Mouse (Mus musculus) limb, embryonic 14.5 days (tissue): ENCODE data around the gene Ndufv1. TPM values are rescaled to one million over a fixed set of nuclear protein-coding genes. Genes with fewer than 3 reads are reported as not detected.
"Not testable (repeated sequence)": the region's sequence is repeated elsewhere in the genome, so short reads cannot be mapped to it uniquely, and the experiment has no call there.

Experiments used
- ATAC-seq: fragments of 200-750 bp; cut with Nextera tagmentation; 2 replicates; pipeline ENCODE4 v1.8.0; 2017; ENCODE audit warnings: low read depth, moderate number of reproducible peaks, moderate TSS enrichment; ENCODE audit not compliant: low FRiP score
- DNase-seq: peaks from one replicate; pipeline ENCODE4 v3.0.0-alpha.2; 2015; ENCODE audit warnings: low spot score
- H3K27ac ChIP-seq: fragments of 300-500 bp; sonication (generic); replicated peaks from 2 replicates; pipeline ENCODE4 v1.5.1; 2014; ENCODE audit warnings: low read depth, mild to moderate bottlenecking, low read length, moderate library complexity, mixed read lengths
- H3K27me3 ChIP-seq: fragments of 300-500 bp; sonication (generic); 2 replicates; pipeline ENCODE4 v1.6.1; 2014; ENCODE audit warnings: low read length, mixed read lengths; ENCODE audit not compliant: control insufficient read depth, insufficient read depth
- H3K36me3 ChIP-seq: fragments of 300-500 bp; sonication (generic); 2 replicates; pipeline ENCODE4 v1.6.1; 2014; ENCODE audit warnings: mild to moderate bottlenecking, low read length, moderate library complexity, mixed read lengths; ENCODE audit not compliant: control insufficient read depth, insufficient read depth
- H3K4me1 ChIP-seq: fragments of 300-500 bp; sonication (generic); 2 replicates; pipeline ENCODE4 v1.6.1; 2014; ENCODE audit warnings: antibody characterized with exemption, low read length, mixed read lengths; ENCODE audit not compliant: control insufficient read depth, insufficient read depth
- H3K4me2 ChIP-seq: fragments of 300-500 bp; sonication (generic); replicated peaks from 2 replicates; pipeline ENCODE4 v1.6.1; 2014; ENCODE audit warnings: low read depth, mild to moderate bottlenecking, low read length, moderate library complexity; ENCODE audit not compliant: severe bottlenecking
- H3K4me3 ChIP-seq: fragments of 300-500 bp; sonication (generic); replicated peaks from 2 replicates; pipeline ENCODE4 v1.5.1; 2014; ENCODE audit warnings: low read length
- H3K9ac ChIP-seq: fragments of 300-500 bp; sonication (generic); 2 replicates; pipeline ENCODE4 v1.6.1; 2014; ENCODE audit warnings: mild to moderate bottlenecking, low read depth, low read length, moderate library complexity; ENCODE audit not compliant: severe bottlenecking
- H3K9me3 ChIP-seq: fragments of 300-500 bp; sonication (generic); 2 replicates; pipeline ENCODE4 v1.6.1; 2016; ENCODE audit warnings: low read length; ENCODE audit not compliant: control insufficient read depth
- POLR2A ChIP-seq: fragments of 200-500 bp; IDR thresholded peaks from 2 replicates; pipeline ENCODE4 v1.8.0; 2012; ENCODE audit warnings: inconsistent platforms, mild to moderate bottlenecking, moderate library complexity, borderline replicate concordance; ENCODE audit not compliant: insufficient read depth, insufficient read length; ENCODE audit errors: extremely low read depth
- WGBS: fragments of 180-500 bp; shearing (Covaris S2); extraction: QIAGEN DNeasy Blood & Tissue Kit; methylation state at CpG from one replicate; pipeline ENCODE4 v1.1.7; 2014; 5-methylcytosine and 5-hydroxymethylcytosine counted together
- polyA plus RNA-seq, 2 experiments: library from polyadenylated mRNA; depleted of rRNA in 1 of 2; stranded (reverse) in 1 of 2; unstranded in 1 of 2; fragments of >200 nt; fragmentation: Nextera tagmentation in 1 of 2; extraction: Ambion mirVana in 1 of 2; gene quantifications; 2 replicates each; pipeline versions ENCODE4 v1.2.1 to v1.2.3; 2012 to 2014

The Ndufv1 gene
- polyA plus RNA-seq, 2 experiments: 157 to 193 TPM

GRCm38 (mm10) chr19:3983527-3984200, 28.9 kb downstream of the Ndufv1 start:
- no peak overlapping the region for H3K4me2 ChIP-seq
- H3K27ac ChIP-seq: 0 out of 2 replicates have a peak overlapping the region, but pooled peaks have one; percentile 38
- no peaks in the 10 kb centered on the region for H3K27me3 ChIP-seq
- H3K9me3 ChIP-seq: peaks cover 1% of the 10 kb centered on the region; the same call in 1 of the 2 replicates
- no peak overlapping the region for H3K9ac ChIP-seq
- no peak overlapping the region for H3K4me3 ChIP-seq
- H3K4me1 ChIP-seq: peaks cover 13% of the 10 kb centered on the region
- ATAC-seq: no peak
- no peak for TF ChIP-seq POLR2A
- 49% methylated on average over 9 of the region's 9 CpGs for WGBS
- no peak for DNase-seq
- H3K36me3 ChIP-seq: no peaks in the 10 kb centered on the region

- 70% methylated on average over 9 of the region's 9 CpGs for WGBS
- no peak overlapping the region for H3K9ac ChIP-seq
- TF ChIP-seq POLR2A: no peak
- no peak overlapping the region for H3K27ac ChIP-seq
- peaks cover under 1% of the 10 kb centered on the region; the same call in 1 of the 2 replicates for H3K4me1 ChIP-seq
- DNase-seq: no peak
- H3K27me3 ChIP-seq: no peaks in the 10 kb centered on the region
- no peaks in the 10 kb centered on the region for H3K36me3 ChIP-seq
- no peak for ATAC-seq
- H3K4me3 ChIP-seq: no peak overlapping the region
- H3K4me2 ChIP-seq: no peak overlapping the region
- H3K9me3 ChIP-seq: no peaks in the 10 kb centered on the region
Observed at GRCm38 (mm10) chr19:3980917-3981316, 31.7 kb downstream of the Ndufv1 start.

GRCm38 (mm10) chr19:3980309-3980708, 32.3 kb downstream of the Ndufv1 start:
- Histone ChIP-seq H3K4me3 (no peak overlapping the region), H3K36me3 (no peaks in the 10 kb centered on the region), H3K9me3 (no peaks in the 10 kb centered on the region), H3K27ac (no peak overlapping the region), H3K4me2 (no peak overlapping the region), H3K4me1 (no peaks in the 10 kb centered on the region), H3K9ac (no peak overlapping the region), H3K27me3 (no peaks in the 10 kb centered on the region)
- DNase-seq (peak; percentile 91), ATAC-seq (peak; percentile 73; the same call in 1 of the 2 replicates)
- WGBS: 17% methylated on average over 4 of the region's 4 CpGs
- no peak for TF ChIP-seq POLR2A

- H3K9ac ChIP-seq: no peak overlapping the region
- no peaks in the 10 kb centered on the region for H3K27me3 ChIP-seq
- no peak for DNase-seq
- H3K27ac ChIP-seq: no peak overlapping the region
- ATAC-seq: no peak
- no peaks in the 10 kb centered on the region for H3K9me3 ChIP-seq
- H3K36me3 ChIP-seq: no peaks in the 10 kb centered on the region
- H3K4me1 ChIP-seq: no peaks in the 10 kb centered on the region
- H3K4me2 ChIP-seq: no peak overlapping the region
- 82% methylated on average over 2 of the region's 2 CpGs for WGBS
- TF ChIP-seq POLR2A: no peak
- H3K4me3 ChIP-seq: no peak overlapping the region
Observed at GRCm38 (mm10) chr19:3975866-3976265, 36.7 kb downstream of the Ndufv1 start.

- not testable (repeated sequence) for H3K4me1 ChIP-seq, H3K4me3 ChIP-seq, ATAC-seq, H3K9ac ChIP-seq, H3K9me3 ChIP-seq, H3K36me3 ChIP-seq, H3K4me2 ChIP-seq, H3K27ac ChIP-seq, DNase-seq, H3K27me3 ChIP-seq
- WGBS: 80% methylated on average over 6 of the region's 6 CpGs
Observed at GRCm38 (mm10) chr19:3974608-3975007, 38.0 kb downstream of the Ndufv1 start.
